In genomic region chr6:24664133-24664866, GRCm38 (mm10) we compare ENCODE assay signal across 8 mouse cellular contexts. TPM values are rescaled to one million over a fixed set of nuclear protein-coding genes. Genes with fewer than 3 reads are reported as not detected.
DNase-seq lines count a peak whose midpoint lies in the region; ATAC-seq lines count a peak whose summit lies in the region.

No protein-coding gene starts in this region.

- DNase-seq in B cell, adult 2 months, result peak; percentile 53 to 58
- peak; percentile 48 for DNase-seq in T-cell, adult 2 months (ENCODE audit: low spot score)
- peak; percentile 85 for DNase-seq in heart, embryonic 10.5 days (ENCODE audit: low spot score)
- peak; percentile 37 to 52 for DNase-seq in kidney, adult 8-10 months
- peak; percentile 59 for DNase-seq in liver, embryonic 11.5 days (ENCODE audit: low spot score)
- DNase-seq in naive thymus-derived CD4-positive, alpha-beta T cell, adult 2 months (ENCODE audit: low read depth), result peak; percentile 62
- DNase-seq in testis, postnatal 14 days (ENCODE audit: low spot score), result peak; percentile 52

- peaks cover 14% of the 10 kb centered on the region for H3K4me1 ChIP-seq in heart, embryonic 10.5 days
- H3K4me1 ChIP-seq in liver, embryonic 11.5 days (replicated peaks; ENCODE audit: control insufficient read depth, insufficient read depth, low read length), result peaks cover 12% of the 10 kb centered on the region; the same call in 1 of the 2 replicates

- H3K36me3 ChIP-seq in heart, embryonic 10.5 days, result no peaks in the 10 kb centered on the region
- no peaks in the 10 kb centered on the region for H3K36me3 ChIP-seq in liver, embryonic 11.5 days (ENCODE audit: control insufficient read depth, insufficient read depth, low read length)

- H3K9me3 ChIP-seq in heart, embryonic 10.5 days, result no peaks in the 10 kb centered on the region
- no peaks in the 10 kb centered on the region for H3K9me3 ChIP-seq in liver, embryonic 11.5 days (ENCODE audit: control insufficient read depth, low read length)

- ATAC-seq in erythroblast, adult 5-6 weeks (replicated peaks; ENCODE audit: low FRiP score, poor library complexity, severe bottlenecking), result peak; percentile 56
- ATAC-seq in liver, embryonic 11.5 days (replicated peaks; ENCODE audit: low FRiP score), result peak; percentile 52

- peak overlapping the region; percentile 94 for H3K4me3 ChIP-seq in heart, embryonic 10.5 days
- peak overlapping the region; percentile 96 for H3K4me3 ChIP-seq in liver, embryonic 11.5 days (ENCODE audit: low read depth, low read length)

- no peaks in the 10 kb centered on the region for H3K27me3 ChIP-seq in heart, embryonic 10.5 days (ENCODE audit: insufficient read depth, poor library complexity, severe bottlenecking)
- H3K27me3 ChIP-seq in liver, embryonic 11.5 days (replicated peaks; ENCODE audit: control insufficient read depth, insufficient read depth, low read length), result no peaks in the 10 kb centered on the region

- H3K9ac ChIP-seq in liver, embryonic 11.5 days (ENCODE audit: low read depth, low read length), result peak overlapping the region; percentile 95

- H3K4me2 ChIP-seq in liver, embryonic 11.5 days, result peak overlapping the region; percentile 80

- H3K27ac ChIP-seq in heart, embryonic 10.5 days, result peak overlapping the region; percentile 95
- H3K27ac ChIP-seq in liver, embryonic 11.5 days (ENCODE audit: low read depth, low read length), result peak overlapping the region; percentile 92

- WGBS in heart, embryonic 10.5 days, result under 1% methylated on average over 58 of the region's 58 CpGs
- under 1% methylated on average over 57 of the region's 58 CpGs for WGBS in liver, embryonic 11.5 days

RNA-seq across cellular contexts. Expression of gene Wasl, which starts 0.5 kb away (rescaled TPM):
- 13.2 and 18.8 TPM in 2 replicates for total RNA-seq in erythroblast, adult 5-6 weeks (2015; ENCODE audit: low replicate concordance)
- total RNA-seq in erythroblast, adult 5-6 weeks (2017; ENCODE audit: low replicate concordance), result 13.1 and 17.4 TPM in 2 replicates
- polyA plus RNA-seq in heart, embryonic 10.5 days (2016; fragmentation: Nextera tagmentation; extraction: Ambion mirVana), result 56.5 and 61.6 TPM in 2 replicates
- 28.2 and 29.4 TPM in 2 replicates for polyA plus RNA-seq in liver, embryonic 11.5 days (2014; fragmentation: Nextera tagmentation; extraction: Ambion mirVana)

Comparison
In these comparisons a context has a peak if more than half of its experiments do, and no peak if none do; other contexts are left out.
1. Peak in every context shown above with its lines: DNase-seq, ATAC-seq, H3K4me3 ChIP-seq and H3K27ac ChIP-seq.